Mouse (Mus musculus): ENCODE results near the gene Rilp. TPM values are rescaled to one million over a fixed set of nuclear protein-coding genes. Genes with fewer than 3 reads are reported as not detected.
A peak's percentile ranks its signal among the peaks of the same experiment; 100 is the strongest.

Rilp gene
- total RNA-seq, 2 experiments from 2014 or later: 0.90 to 1.3 TPM

DNA sequence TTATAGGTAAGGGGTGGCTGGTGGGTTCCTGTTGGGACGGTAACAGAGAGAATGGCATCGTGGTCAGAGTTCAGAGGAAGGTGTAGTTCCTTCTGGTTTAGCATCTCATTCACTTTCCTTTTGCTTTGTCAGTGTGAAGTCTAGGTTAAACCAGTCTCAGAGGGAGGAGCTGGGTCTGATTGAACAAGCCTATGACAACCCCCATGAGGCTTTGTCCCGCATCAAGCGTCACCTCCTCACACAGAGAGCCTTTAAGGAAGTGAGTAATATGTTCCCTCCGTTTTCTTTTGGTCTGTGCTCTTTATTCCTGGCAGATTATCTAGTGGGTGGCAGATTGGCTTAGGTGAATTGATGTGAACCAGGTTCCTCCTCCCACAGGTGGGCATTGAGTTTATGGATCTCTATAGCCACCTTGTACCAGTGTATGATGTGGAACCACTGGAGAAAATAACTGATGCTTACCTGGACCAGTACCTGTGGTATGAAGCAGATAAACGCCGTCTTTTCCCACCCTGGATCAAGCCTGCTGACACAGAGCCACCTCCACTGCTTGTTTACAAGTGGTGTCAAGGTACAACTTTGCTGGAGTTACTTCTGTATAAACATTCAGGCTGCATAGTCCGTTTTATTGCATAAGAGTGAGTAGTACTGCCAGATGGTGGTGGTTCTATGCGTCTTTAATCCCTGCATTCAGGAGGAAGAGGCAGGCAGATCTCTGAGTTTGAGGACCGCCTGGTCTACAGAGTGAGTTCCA, 15.4 kb upstream of the Rilp start:
- DNase-seq: no peak

DNA sequence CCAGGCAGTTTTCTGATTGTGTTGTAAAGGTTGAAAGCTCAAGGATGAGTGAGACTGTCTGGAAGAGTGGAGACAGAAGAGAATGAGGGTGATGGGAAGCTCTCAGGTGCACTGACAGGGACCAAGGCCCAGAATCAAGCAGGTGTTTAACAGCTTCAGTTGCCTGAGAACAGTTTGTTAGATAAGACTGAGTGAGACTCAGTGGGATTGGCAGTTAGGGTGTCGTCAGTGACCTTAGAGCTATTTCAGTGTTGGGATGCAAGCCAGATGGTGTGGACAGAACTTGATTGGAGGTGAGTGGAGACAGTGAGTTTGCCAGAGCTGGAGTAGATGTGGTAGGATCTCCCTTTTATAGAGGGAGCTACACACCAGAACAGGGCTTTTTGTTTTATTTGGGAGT, 11.8 kb upstream of the Rilp start:
- DNase-seq: no peak

DNA sequence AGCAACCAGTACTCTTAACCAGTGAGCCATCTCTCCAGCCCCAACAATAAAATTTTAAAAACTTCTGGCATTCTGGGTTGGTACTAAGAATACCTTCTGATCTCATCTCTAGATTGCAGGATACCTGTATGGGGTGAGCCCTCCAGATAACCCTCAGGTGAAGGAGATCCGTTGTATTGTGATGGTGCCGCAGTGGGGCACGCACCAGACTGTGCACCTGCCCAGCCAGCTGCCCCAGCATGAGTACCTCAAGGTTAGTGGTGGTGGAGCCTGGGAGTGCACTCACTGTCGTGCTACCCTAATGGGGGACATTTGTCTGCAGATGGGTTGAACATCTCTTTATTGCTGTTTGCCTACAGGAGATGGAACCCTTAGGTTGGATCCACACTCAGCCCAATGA, 1.7 kb upstream of the Rilp start:
- DNase-seq: no peak

DNA sequence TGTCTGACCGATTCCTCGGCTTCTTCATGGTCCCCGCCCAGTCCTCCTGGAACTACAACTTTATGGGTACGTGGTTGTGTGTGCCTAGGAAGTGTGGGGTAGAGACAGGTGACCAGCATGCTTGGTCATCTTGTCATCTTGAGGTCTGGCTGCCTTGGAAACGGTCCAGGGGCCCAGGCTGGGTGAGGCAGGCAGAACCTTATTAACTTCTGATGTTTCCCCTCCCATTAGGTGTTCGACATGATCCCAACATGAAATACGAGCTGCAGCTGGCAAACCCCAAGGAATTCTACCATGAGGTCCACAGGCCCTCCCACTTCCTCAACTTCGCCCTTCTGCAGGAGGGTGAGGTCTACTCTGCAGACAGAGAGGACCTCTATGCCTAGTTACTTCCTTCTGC, 990 bp upstream of the Rilp start:
- DNase-seq: no peak

DNA sequence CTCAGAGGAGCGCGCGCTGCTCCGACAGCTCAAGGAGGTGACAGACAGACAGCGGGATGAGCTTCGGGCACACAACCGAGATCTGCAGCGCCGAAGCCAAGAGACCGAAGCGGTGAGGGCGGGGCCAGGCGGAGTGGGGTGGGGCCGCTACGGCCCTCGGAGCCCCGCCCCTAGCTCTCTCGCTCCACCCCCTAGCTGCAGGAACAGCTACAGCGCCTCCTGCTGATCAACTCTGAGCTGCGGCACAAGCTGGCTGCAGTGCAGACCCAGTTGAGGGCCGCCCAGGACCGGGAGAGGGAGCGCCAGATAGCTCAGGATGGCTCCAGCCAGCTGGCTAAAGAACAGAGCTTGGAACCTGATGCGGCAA, 716 bp downstream of the Rilp start:
- peak; percentile 86 to 87 for DNase-seq

DNA sequence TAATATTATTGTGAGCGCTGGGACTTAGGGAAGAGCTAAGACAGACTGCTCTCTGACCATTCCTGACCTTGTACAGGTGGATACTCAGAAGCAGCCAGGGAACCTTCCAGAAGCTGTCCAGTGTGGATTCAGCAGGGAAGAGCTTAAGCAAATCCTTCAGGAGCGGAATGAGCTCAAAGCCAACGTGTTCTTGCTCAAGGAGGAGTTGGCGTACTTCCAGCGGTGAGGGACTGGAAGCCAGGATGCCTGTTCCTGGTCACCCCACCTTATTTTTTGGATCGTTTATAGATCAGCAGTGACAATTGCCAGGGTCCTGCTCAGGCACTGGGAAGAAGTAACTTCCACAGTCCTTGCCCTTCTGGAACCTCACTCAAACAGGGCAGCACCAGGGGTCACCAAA, 1.3 kb downstream of the Rilp start:
- DNase-seq: no peak

DNA sequence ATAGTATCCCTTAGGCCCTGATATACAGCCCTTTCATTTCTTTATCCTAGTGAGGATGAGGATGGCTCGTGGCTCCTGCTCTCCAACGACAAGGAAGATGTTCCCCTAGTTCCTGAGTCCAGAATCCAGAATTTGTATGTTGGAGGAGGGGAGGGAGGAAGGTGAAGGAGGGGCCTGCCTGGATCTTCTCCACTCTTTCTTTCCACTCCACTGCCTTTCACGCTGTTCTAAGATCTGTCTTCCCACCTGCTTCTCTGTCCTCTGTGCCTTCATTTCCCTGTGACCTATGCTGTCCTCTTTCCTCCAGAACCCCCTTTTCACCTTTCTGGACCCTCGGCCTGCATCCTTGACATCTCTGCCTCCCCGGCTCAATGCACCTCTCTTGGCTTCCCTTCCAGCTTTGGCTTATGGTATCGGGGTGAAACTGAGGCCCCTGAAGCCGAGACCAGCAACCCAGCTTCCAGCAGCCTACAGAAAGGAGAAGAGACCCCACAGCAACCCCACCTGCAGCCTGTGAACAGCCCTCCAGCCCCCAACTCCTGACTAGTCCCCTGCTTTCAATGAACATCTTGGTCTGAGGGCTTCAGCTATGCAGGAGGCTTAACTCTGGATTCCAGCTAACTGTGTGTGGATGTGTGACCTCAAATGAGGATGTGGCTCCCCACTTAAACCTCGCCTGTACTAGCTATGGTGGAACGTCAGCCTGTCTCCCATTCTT, 2.6 kb downstream of the Rilp start:
- DNase-seq: no peak

DNA sequence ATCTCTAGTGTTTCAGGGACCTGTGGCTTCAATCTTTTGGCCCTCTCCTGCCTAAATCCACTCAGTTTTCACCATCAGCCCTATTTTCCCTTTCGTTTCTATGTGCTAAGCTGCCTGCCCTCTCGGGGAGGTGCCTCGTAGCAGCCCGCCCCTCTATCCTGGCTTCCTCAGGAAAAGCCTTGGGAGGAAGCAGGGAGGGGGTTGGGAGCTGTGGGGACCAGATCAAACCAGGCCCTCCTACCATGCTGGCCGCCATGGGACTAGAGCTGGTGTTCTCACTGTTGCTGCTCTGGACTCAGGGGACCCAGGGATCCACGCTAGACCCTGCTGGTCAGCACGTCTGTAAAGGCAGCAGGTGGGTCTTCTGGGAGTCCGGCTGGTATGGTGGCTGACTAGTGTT, 3.4 kb downstream of the Rilp start, which contains the start of gene Scarf1:
TSS of gene Scarf1 (plus strand) at position 205 of the 400 bp plus-strand sequence.
- DNase-seq: no peak

DNA sequence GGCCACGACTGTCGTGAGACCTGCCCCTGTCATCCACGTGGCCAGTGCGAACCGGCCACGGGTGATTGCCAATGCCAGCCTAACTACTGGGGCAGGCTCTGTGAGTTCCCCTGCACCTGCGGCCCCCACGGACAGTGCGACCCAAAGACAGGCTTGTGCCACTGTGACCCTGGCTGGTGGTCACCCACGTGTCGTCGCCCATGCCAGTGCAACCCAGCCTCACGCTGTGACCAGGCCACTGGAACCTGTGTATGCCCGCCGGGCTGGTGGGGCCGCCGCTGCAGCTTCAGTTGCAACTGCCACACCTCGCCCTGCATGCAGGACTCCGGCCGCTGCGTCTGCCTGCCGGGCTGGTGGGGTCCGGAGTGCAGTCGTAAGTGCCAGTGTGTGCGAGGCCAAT, 5.3 kb downstream of the Rilp start:
- no peak for DNase-seq

DNA sequence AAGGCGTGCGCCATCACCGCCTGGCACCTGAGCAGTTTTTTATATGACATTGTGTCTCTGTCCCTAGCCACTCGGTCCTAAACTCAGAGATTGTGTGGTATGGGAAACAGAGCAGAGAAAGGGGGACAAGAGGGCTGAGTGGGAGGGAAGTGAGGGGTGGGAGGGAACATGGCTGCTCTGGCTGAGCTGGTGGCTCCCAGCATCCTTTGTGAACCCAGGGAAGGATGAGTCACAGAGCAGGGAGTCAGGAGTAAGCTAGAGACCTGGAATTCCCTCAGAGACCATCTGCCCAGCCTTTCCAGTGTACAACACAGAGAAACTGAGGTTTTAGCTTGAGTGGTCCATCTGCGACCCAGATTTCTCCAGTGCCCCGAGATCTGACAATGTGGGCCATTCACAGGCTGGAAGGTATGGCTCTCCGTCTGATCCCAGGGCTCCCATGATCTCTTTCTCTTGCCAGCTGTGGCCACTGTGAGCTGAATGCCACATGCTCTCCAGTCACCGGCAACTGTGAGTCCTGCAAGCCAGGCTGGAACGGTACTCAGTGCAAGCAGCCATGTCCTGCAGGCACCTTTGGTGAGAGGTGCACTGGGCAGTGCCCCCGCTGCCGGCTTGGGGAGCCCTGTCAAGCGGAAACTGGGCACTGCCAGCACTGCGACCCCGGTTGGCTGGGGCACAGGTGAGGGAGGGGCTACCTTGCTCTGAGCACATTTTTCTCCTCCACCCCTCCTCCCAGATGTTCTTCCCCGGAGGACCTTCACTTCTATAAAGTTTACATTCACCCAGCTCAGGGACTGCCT, 10.1 kb downstream of the Rilp start:
- no peak for DNase-seq

DNA sequence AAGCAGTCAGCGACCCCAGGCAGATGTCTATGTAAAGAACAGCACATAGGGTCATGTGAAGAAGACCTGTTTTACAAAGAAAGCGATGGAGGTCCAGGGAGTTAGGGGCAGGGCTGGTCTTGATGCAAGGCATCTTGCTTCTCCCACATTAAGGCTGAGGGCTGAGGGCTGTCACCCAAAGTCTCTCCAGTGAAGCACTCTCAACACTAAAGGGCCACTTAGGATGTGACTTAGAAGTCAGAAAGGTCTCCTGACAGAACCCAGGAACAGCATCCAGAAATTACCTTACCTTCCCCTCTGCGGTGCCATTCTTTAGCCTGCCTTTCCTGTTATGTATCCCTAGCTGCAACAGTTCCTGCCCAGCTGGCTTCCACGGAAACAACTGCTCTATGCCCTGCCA, 11.7 kb downstream of the Rilp start:
- DNase-seq: no peak

DNA sequence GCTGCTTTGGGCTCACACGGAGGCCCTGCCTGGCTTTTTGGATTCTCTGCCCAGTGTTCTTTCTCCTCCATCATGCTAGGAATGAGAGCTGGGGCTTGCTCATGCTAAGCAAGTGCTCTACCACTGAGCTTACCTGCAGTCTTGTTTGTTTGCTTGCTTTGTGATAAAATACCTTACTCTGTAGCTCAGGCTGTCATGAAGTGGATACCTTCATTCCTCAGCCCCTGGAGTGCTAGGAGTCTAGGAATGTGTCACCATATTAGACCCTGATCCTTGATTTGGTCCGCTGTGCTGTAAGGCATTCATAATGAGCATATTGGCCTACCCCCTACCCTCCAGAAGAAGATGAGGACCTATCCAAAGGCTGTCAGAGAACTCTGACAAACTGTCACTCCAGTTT, 12.9 kb downstream of the Rilp start:
- no peak for DNase-seq

DNA sequence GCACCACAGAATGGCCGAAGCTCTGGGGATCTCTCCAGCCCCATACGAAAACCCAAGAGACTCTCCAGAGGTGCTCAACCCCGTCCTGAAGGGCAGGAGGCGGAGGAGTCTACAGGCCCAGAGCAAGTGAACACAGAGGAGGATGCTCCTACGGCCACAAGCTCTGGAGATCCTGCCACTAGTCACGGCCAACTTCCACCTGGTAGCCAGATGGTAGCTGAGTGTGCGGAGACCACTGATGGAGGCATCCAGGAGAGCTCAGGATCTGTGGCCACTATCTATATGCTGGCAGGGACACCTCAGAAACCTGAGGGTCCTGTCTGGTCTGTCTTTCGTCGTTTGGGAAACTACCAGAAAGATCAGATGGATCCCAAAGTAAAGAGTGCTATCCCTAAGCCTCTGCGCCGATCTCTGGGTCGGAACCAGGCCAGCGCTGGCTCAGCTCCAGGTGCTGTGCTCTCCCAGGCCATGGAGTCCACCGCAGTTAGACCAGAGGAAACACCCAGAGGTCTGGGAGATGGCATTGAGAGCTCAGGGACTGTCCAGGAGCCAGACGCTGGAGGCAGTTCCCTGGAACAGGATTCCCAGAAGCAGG, 15.7 kb downstream of the Rilp start:
- DNase-seq: no peak

DNA sequence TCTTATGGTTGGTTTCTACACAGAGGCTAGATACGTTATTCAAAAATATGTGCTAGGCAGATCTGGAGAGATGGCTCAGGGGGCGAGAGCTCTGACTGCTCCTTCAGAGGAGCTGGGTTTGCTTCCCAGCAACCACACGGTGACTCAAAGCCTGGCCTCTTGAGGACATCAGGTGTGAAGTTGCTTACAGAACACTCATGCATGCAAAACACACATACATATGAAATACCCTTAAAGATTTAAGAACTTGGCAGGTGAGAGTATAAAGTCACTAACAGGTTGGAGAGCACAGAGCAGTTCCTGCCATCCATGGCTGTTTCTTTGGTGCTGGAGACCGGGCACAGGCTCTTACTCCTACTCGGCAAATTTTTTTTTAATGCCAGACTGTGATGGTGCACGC, 17.0 kb downstream of the Rilp start:
- DNase-seq: no peak

DNA sequence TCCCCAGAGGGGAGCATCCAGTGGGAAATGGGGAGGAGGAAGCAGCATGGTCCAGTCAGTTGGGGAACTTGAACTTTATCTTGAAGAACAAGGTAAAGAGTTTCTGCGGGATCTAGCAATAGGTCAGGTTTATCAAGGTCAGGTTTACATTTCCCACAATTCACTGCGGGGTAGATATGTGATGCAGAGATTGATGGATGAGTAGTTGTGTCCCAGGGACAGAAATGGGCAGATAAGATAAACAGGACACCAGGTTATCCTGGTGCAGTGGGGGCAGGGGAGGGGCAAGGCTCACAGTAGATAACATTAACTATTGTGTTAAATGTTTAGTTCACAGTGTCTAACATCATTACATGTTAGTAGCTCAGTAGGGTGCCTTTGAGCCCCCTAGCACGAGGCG, 19.9 kb downstream of the Rilp start:
- DNase-seq: no peak

DNA sequence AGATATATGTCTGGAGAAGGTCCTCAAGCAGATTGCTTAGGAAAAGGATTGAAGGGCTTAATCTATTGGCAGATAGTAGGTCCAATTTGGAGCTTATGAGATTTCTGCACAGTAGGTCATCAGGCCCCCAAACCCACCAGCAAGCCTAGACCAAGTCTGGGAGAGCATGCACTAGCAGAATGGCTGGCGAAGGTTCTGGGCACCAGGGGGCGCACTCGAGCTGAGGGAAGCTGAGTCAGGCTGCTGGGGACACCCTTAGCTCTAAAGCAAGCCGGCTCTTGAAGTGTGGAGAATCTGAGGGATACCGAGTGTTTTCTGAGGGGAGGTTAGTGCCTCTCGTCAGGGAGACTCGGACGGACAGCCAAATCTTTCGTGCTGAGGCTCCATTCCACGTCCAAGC, 20.4 kb downstream of the Rilp start:
- DNase-seq: peak; percentile 95 to 97

DNA sequence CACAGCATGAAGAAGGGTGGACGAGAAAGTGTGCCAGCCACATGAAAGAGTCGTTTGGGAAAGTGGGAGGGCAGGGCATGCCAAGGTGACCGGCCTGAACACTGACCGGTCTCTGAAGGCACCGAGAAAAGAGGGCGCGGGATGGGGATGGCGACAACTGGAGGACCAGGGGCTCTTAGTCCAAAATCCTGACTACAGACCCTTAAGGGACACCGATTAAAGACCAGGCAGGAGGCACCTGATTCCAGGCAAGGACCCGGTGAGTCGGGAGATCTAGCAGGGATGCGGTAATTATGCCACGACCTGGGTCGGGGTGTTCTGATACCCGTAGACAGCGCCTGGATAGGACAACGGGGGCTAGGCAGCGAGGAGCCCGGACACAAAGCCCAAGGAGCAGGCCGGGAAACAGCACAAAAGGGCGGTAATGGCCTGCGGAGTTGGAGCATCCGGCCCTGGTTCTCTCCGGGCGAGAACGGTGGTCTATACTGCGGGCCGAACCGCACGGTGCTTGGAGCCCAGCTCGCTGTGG, 21.0 kb downstream of the Rilp start:
- DNase-seq: no peak

DNA sequence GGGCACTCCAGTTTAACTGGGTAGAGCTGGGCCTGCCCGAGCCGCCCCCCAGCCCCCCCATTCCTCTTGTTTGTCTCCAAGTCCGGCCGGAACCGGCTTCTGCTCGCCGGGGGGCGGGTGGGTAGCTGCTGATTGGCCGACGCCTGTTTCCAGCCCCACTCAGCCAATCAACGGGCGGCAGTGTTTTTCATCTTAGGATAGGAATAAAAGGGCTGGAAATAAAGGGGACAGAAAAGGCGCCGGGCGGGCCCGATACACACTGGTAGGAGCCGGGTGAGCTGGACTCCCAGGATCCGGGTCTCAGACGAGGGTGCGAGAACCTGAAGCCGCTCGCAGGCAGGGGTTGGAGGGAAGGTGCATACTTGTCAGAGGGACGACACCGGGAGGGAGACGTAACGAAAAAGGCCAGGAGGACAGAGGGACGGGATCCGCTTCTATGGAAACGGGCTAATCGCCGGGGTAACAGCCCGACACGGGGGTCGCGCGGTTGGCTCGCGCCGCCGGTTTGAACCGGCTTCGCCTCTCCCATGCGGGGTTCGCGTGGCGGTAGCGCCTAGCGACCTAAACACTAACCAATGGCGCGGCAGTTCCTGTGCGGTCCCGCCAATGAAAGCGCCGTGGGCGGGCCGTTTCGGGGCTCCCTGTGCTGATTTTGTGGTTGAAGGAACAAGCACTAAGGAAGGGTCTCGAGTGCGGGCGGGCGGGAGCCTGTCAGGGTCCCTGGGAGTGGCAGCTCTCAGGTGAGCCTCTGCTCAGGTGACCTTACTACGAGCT, 21.8 kb downstream of the Rilp start, which contains the start of gene Slc43a2:
TSS of gene Slc43a2 (plus strand) at position 226 of the 774 bp plus-strand sequence.
- peak; percentile 95 to 96 for DNase-seq

DNA sequence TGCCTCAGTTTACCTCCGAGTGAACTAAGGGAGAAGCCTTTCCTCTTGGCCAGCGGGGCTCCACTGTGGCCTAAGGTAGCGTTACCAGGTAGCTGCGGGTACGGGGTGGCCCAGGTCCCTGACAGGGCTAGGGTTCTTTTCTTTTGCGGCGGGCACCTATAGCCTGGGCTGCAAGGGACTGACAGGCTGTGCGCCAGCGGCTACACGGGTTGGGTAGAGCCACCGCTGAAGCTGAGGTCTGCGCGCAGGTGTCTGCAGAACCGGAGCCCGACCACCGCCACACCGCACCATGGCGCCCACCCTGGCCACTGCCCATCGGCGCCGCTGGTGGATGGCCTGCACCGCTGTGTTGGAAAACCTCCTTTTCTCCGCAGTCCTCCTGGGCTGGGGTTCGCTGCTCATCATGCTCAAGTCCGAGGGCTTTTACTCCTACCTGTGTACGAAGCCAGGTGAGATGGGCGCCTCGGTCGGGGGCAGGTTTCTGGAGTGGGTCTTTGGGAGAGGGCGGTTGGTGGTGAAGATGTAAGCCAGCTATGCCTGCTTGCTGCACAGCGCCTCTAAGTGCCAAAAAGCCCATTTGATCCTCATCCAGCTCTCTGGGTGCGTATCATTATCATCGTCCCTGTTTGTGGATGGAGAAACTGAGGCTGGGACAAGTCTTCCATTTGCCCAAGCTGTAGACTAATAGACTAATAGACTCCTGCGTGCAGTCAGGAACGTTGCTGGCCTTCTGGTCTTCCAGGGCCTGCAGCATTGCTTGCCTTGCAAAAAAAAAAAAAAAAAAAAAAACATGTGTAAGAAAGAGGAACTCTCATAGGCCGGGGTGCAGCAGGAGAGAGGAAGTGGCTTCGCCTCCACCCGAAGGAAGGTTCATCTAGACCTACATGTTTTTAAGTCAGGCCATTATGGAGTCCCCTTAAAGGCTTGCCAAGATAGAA, 22.7 kb downstream of the Rilp start:
- peak in 1 of 2 experiments; percentile 51 for DNase-seq

DNA sequence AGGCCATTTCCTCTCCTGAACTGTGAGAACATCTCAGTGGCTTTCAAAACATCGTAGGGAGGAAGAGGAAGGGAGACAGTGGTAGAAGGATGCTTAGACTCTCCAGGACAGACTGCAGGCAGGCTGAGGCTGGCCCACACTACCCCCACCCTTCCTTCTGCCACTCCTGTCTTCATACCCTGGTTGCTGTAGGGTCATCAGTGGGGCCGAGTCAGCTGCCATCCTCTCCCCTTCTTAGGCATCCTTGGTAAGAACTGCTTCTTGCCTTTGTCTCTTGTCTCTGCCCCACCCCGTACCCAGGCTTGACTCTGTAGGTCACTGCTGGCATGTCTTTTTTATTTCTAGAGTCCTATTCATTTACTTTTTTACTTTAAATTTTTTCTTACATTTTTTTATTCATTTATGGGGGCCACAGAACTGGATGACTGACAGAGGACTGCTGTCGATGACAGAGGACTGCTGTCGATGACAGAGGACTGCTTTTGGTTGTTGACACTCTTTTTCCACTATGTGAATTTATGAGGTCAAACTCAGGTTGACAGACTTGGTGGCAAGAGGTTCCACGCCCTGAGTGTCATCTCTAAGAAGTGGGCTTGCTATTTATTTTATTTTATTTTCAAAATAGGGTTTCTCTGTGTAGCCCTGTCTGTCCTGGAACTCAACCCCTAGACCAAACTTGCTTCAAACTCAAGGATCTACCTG, 23.6 kb downstream of the Rilp start:
- DNase-seq: no peak
